Mouse (Mus musculus): ENCODE data around the gene Gm17581. TPM values are rescaled to one million over a fixed set of nuclear protein-coding genes. Genes with fewer than 3 reads are reported as not detected.

Gene Gm17581
- total RNA-seq, 4 experiments from 2014 or later, result not detected

- peak; percentile 97 for DNase-seq (ENCODE audit: low spot score)
Observed at GRCm38 (mm10) chr2:155691723-155692493, 43.8 kb downstream of the Gm17581 start, which contains the start of gene Trpc4ap. Trpc4ap (minus strand) TSS chr2:155692384.

- DNase-seq (ENCODE audit: low spot score), result no peak
Observed at GRCm38 (mm10) chr2:155691336-155691722, 44.3 kb downstream of the Gm17581 start.

GRCm38 (mm10) chr2:155689211-155689610 is 46.5 kb downstream of the Gm17581 start:
- no peak for DNase-seq (ENCODE audit: low spot score)

- no peak for DNase-seq (ENCODE audit: low spot score)
Observed at GRCm38 (mm10) chr2:155687746-155688145, 47.9 kb downstream of the Gm17581 start.

GRCm38 (mm10) chr2:155686572-155686971 is 49.1 kb downstream of the Gm17581 start:
- no peak for DNase-seq (ENCODE audit: low spot score)

Other genes with a start within 250 kb of the Gm17581 start
- 10 to 100 TPM; 30.9 to 37.7 (median 35.5) TPM for gene Acss2, start 217.9 kb downstream of the Gm17581 start, total RNA-seq (2022)
- gene Ggt7, start 217.6 kb downstream of the Gm17581 start, total RNA-seq (2022), result 1 to 10 TPM in 1 of 4 experiments, under 1 TPM in 3; 0.62 to 1.0 (median 0.85) TPM
- 10 to 100 TPM; 14.2 to 15.6 (median 14.6) TPM for gene Gss, start 143.1 kb downstream of the Gm17581 start, total RNA-seq (2022)
- gene Myh7b, start 124.7 kb downstream of the Gm17581 start, total RNA-seq (2022), result 10 to 100 TPM; 21.9 to 55.5 (median 33.1) TPM
- gene Trpc4ap, start 43.5 kb downstream of the Gm17581 start, total RNA-seq (2022), result 10 to 100 TPM; 85.4 to 95.8 (median 88.4) TPM
- gene Edem2, start 6.4 kb downstream of the Gm17581 start, total RNA-seq (2022), result 1 to 10 TPM; 5.7 to 7.8 (median 6.4) TPM
- 1 to 10 TPM; 1.9 to 2.8 (median 2.3) TPM for gene Procr, start 15.3 kb upstream of the Gm17581 start, total RNA-seq (2022)
- not detected for gene Mmp24, start 39.5 kb upstream of the Gm17581 start, total RNA-seq (2022)
- 10 to 100 TPM; 29.8 to 40.2 (median 35.1) TPM for gene BC029722, start 83.6 kb upstream of the Gm17581 start, total RNA-seq (2022)
- 10 to 100 TPM; 44.2 to 65.1 (median 54.3) TPM for gene Eif6, start 91.1 kb upstream of the Gm17581 start, total RNA-seq (2022)
- gene Fam83c, start 99.0 kb upstream of the Gm17581 start, total RNA-seq (2022), result not detected
- gene Uqcc1, start 194.4 kb upstream of the Gm17581 start, total RNA-seq (2022), result 100 to 1,000 TPM; 275 to 349 (median 295) TPM
- not detected for gene Gm15557, start 204.9 kb upstream of the Gm17581 start, total RNA-seq (2022)
- gene Gdf5, start 209.5 kb upstream of the Gm17581 start, total RNA-seq (2022), result not detected
- 1 to 10 TPM; 4.1 to 8.8 (median 6.0) TPM for gene Cep250, start 220.6 kb upstream of the Gm17581 start, total RNA-seq (2022)

All from heart, adult 8-10 months (tissue).